Mouse (Mus musculus) macrophage (primary cell): ENCODE measurements at regions not wholly inside any gene's neighbourhood (a gene's known extent, or its start where the extent isn't known, plus 50 kb on each side); places are given as distances from the start of the nearest gene placed in this dataset.

ENCODE experiments used
- H3K27ac ChIP-seq: fragments of 350-480 bp; formaldehyde crosslinking; 2 replicates; pipeline ENCODE4 v1.9.0; 2021
- H3K36me3 ChIP-seq: fragments of 350-480 bp; formaldehyde crosslinking; 2 replicates; pipeline ENCODE4 v1.9.0; 2021; ENCODE audit errors: inconsistent target
- H3K4me3 ChIP-seq: fragments of 350-480 bp; formaldehyde crosslinking; 2 replicates; pipeline ENCODE4 v1.9.0; 2021; ENCODE audit errors: inconsistent target
- H3K79me2 ChIP-seq: fragments of 350-480 bp; formaldehyde crosslinking; 2 replicates; pipeline ENCODE4 v1.9.0; 2021; ENCODE audit errors: inconsistent target
- WGBS: methylation state at CpG from one replicate; pipeline ENCODE4 v1.1.7; 2026; ENCODE audit warnings: inconsistent platforms; ENCODE audit not compliant: missing documents; 5-methylcytosine and 5-hydroxymethylcytosine counted together

DNA sequence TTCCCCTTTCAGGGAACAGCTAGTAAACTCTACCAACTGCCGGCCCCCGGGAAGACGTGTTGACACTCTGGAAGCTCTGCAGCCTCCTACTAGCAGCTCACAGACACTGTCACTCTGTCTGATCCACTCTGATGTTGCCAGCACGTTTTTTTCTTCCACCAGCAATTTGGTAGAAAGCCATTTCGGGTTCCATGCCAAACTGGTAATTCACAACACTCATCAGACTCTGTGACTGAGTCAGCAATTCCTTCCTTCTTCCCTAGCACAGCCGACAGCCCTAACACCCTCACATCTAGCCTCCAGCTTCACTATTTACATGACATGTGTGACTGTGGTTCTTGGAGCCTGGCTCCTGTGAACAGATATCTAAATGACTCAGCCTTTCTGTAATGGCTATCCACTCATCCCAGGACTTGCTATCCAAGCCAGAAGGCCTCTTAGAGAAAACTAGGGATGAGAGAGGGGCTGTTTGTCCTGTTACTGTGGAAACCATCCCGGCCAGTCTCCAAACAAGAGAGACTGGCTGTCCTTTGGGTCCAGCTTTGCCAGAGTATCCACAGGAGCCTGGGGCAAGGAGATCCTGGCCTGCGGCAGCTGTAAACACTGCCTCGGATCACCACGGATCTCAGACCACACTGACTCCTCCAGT is 105.2 kb upstream of the Pkdcc start:
- WGBS = 74% methylated on average over 10 of the region's 10 CpGs
- Histone ChIP-seq H3K4me3 (no peak overlapping the region), H3K36me3 (no peaks in the 10 kb centered on the region), H3K27ac (no peak overlapping the region), H3K79me2 (no peaks in the 10 kb centered on the region)

DNA sequence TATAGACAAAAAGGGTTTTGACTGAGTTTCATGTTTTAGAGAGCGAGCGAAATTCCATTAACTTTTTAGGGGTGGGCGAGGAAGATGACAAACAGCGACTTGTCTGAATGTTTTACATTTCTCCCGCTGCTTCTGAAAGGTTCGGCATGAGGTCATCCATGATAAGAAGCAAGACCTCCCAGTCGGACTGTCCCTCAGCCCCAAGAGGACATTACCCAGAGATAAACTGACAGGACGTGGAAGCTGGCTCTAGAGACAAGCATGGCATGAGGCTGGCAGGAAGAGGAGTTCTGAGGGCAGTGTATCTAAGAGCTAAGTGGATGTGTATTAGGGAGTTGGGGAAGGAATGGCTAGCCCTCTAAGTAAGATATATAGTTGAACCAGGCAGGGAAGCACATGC is 104.5 kb upstream of the Pkdcc start:
- H3K79me2 ChIP-seq = no peaks in the 10 kb centered on the region
- no peaks in the 10 kb centered on the region for H3K36me3 ChIP-seq
- WGBS = 88% methylated on average over 8 of the region's 8 CpGs
- no peak overlapping the region for H3K4me3 ChIP-seq
- no peak overlapping the region for H3K27ac ChIP-seq

DNA sequence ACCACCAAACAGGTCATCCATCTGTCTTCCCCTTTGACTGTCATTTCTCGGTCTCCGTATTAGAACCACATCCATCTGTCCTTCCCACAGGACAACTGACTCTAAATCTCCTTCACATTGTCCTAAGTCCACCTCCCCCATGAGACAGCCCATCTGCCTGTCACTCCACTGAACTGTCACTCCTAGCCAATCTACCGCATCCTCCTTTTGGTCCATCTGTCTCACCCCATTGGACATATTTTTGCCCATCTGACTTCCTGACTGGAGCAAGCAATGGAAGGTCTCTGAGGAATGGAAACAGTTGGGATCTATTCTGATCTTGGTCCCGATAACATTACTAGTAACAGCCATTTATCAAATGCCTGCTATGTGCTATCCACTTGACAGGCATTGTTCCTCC is 99.9 kb upstream of the Pkdcc start:
- H3K79me2 ChIP-seq = no peaks in the 10 kb centered on the region
- no peak overlapping the region for H3K4me3 ChIP-seq
- no peak overlapping the region for H3K27ac ChIP-seq
- H3K36me3 ChIP-seq = no peaks in the 10 kb centered on the region
- WGBS = 87% methylated on average over 4 of the region's 4 CpGs

DNA sequence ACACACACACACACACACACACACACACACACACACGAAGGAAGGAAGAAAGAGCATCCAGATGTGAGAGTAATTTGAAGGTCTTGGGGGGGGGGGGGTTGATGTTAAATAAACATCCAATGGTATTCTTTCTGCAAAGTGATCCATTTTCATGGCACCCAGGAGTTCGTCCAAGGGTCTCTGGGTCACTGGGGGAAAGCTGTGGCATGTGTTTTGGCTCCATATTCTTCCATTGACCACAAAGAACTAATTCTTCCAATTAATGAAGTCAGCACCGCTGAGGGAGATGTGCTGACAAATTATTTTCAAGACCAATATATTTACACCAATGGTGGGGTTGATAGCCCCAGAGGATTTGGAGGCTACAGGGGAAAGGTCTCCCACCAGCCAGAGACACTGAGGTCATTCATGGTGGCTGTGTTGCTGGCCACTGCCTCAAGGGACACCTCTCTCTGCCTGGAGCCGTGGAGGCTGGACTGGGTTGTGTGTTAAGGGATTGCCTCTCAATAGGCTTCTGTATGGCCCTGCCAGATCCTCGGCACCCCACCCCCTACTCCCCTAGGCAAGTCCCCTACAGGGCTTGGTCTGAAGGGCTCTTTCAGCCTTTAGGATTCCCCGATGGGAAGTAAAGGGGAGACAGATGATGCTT is 99.1 kb upstream of the Pkdcc start:
- WGBS = 89% methylated on average over 5 of the region's 6 CpGs
- Histone ChIP-seq H3K27ac (no peak overlapping the region), H3K79me2 (no peaks in the 10 kb centered on the region), H3K4me3 (no peak overlapping the region), H3K36me3 (no peaks in the 10 kb centered on the region)

DNA sequence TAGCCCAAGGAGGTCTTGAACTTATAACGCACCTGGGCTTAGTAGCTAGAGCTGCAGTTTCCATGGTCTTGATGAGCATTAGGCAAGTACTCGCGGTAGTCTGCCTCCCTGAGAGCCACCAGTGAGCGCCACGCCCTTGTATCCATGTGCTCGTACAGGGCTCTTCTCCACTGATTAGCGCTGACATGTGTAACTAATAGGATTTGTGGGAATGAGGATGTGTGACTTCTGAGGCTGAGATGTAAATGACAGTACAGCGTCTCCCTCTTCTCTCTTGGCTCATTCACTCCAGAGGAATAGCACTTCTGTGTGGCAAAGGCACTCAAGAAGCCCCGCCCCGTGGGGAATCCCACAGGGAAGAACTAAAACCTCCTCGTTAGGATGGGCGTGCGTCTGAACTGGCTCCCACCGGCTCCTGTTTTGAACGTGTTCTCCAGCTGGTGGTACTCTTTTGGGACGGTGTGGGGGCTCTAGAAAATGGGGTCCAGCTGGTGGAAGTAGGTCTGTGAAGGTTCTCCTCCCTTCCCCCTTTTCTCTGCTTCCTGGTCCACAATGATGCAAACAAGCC is 94.3 kb upstream of the Pkdcc start:
- H3K4me3 ChIP-seq = no peak overlapping the region
- 87% methylated on average over 16 of the region's 16 CpGs for WGBS
- H3K79me2 ChIP-seq = no peaks in the 10 kb centered on the region
- H3K36me3 ChIP-seq = no peaks in the 10 kb centered on the region
- no peak overlapping the region for H3K27ac ChIP-seq

DNA sequence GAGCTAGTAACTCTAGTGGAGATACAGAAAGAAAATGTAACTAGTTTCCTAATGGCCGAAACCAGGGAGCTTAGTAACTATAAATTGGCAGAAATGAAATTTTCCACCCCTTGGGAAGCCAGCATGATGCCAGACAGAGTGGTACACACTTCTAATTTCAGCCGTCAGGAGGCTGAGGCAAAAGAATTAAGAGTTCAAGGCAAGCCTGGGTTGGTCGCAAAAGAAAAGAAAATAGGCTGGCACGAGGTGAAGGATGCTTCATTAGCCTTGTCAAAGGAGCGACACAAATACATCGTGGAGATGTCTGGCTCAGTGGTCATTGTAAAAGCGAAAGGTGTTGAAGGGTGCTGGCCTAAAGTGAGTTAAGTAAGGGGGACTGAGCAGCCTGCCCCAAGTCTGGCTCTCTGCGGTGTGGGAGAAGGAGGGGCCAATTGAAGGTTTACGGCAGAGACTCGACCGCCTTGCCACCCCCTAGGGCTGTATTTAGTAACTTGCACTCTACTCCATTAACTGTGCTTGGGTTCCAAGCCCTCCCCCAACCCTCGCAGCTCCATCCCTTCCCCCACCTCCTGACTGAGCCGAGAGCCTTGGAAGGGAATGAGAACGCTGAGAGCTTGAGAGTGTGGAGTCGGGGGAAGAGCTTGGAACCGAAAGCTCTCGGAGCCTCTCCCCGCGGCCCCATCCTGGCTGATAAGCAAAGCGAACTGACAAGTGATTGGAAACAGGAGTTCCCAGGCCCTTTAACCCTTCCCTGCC is 92.4 kb upstream of the Pkdcc start:
- H3K27ac ChIP-seq = no peak overlapping the region
- 20% methylated on average over 20 of the region's 20 CpGs for WGBS
- no peaks in the 10 kb centered on the region for H3K36me3 ChIP-seq
- H3K4me3 ChIP-seq = no peak overlapping the region; the same call in 1 of the 2 replicates
- H3K79me2 ChIP-seq = no peaks in the 10 kb centered on the region

DNA sequence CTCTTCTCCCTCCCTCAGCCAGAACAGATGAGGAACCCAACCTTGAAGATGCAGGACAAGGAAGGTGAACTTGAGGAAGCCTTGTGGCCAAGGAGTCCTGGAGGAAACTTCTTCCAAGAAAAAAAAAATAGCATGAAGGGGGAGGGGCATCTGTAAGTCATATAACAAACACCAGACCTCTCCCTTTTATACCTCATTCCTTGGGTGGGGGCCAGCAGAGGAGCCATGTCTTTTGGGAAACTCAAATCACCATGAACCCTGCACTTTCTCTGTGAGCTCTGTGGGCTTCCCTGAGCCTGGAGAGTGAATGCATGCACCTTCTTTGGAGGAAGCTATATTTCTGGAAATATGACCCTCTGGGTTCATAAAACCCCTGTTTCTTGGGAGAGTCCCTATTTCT is 90.0 kb upstream of the Pkdcc start:
- Histone ChIP-seq H3K4me3 (no peak overlapping the region), H3K27ac (no peak overlapping the region), H3K79me2 (no peaks in the 10 kb centered on the region), H3K36me3 (no peaks in the 10 kb centered on the region)

DNA sequence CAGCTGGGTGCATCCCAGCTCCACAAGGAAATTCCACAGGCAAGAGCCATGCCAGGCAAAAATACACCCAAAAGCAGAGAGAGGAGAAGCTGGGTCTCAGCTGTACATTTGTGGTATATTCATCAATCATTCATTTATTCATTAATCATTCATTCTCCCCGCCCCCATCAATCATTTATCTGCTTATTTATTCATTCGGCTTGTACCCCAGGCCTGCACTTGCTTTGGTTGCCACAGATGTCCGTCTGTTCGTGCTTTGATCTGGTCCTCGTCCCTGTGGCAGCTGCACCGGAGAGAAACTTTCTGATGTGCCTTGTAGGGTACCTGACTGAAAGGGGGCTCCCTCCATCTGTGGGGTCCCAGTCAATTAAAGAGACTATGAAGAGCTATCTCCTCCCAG is 87.2 kb upstream of the Pkdcc start:
- no peaks in the 10 kb centered on the region for H3K79me2 ChIP-seq
- H3K4me3 ChIP-seq = no peak overlapping the region
- 93% methylated on average over 6 of the region's 6 CpGs for WGBS
- H3K27ac ChIP-seq = no peak overlapping the region
- H3K36me3 ChIP-seq = no peaks in the 10 kb centered on the region

DNA sequence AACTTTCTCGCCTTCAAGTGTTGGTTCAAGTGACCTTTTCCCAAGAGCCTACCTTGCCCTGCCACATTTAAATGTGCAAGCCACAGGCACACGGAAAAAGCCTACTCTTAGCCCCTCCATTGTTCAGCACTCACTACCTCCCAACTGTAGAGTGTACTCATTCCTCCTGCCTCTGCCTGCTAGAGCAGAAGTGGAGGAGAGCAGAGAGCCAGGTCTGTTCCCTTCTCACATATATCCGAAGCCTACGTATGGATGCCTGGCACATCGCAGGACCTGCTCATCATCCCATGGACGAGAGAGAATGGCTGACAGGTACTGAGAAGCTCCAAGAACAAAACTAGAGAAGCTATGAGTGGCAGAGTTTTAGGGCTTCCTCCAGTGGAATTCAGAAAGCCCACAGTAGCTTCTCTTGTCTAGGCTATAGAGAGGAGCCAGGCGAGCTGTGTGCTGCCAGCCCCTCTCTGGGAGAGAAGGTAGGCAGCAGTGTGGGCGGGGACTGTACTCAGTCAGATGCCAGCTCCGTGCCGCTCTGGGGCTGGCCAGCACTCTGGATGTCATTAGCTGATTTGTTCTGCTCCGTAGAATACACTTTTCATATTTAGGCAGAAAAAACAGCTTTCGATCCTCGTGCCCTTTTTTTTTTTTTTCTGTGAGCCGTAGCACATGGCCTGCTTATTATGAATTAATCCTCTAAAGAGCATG is 86.1 kb upstream of the Pkdcc start:
- no peaks in the 10 kb centered on the region for H3K36me3 ChIP-seq
- H3K79me2 ChIP-seq = no peaks in the 10 kb centered on the region
- no peak overlapping the region for H3K27ac ChIP-seq
- WGBS = 89% methylated on average over 14 of the region's 14 CpGs
- no peak overlapping the region for H3K4me3 ChIP-seq

DNA sequence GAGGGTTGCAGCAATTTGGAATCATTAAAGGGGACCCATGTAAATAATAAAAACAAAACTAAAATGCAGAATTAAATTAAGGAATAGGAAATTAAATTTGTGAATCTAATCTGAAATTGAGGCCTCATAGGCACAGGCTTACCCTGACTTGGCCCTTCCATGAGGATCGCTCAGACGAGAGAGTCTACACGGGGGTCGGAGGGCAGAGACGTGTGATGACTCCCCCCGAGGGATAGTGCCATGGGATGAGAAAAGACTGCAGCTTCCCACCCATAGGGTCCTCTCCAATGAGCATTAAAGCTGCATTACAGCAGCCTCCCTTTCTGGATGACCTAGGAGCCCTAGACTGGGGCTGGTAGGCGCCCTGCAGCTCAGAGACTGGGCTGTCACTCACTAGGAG is 85.4 kb upstream of the Pkdcc start:
- WGBS = 97% methylated on average over 7 of the region's 7 CpGs
- Histone ChIP-seq H3K36me3 (no peaks in the 10 kb centered on the region), H3K79me2 (no peaks in the 10 kb centered on the region), H3K4me3 (no peak overlapping the region), H3K27ac (no peak overlapping the region)

DNA sequence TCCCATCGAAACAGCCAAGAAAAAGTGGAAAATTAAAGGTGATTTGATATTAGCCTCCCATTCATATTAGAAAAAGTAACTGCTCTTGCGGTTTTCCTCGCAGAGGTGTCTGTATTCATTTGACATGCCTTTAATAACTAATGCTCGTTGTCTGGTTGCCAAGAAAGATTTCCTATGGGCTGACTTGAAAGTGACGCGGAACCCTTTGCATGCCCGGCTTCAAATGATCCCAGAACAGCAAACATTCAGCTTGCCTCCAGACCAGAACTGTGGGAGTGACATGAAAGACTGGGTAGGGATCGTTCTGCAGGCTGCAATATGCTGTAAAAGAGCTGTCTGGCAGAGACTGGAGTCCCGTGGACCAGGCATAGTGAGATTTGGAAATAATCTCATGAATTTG is 81.9 kb upstream of the Pkdcc start:
- H3K4me3 ChIP-seq = no peak overlapping the region
- WGBS = 96% methylated on average over 9 of the region's 9 CpGs
- no peaks in the 10 kb centered on the region for H3K36me3 ChIP-seq
- H3K27ac ChIP-seq = no peak overlapping the region
- H3K79me2 ChIP-seq = no peaks in the 10 kb centered on the region

DNA sequence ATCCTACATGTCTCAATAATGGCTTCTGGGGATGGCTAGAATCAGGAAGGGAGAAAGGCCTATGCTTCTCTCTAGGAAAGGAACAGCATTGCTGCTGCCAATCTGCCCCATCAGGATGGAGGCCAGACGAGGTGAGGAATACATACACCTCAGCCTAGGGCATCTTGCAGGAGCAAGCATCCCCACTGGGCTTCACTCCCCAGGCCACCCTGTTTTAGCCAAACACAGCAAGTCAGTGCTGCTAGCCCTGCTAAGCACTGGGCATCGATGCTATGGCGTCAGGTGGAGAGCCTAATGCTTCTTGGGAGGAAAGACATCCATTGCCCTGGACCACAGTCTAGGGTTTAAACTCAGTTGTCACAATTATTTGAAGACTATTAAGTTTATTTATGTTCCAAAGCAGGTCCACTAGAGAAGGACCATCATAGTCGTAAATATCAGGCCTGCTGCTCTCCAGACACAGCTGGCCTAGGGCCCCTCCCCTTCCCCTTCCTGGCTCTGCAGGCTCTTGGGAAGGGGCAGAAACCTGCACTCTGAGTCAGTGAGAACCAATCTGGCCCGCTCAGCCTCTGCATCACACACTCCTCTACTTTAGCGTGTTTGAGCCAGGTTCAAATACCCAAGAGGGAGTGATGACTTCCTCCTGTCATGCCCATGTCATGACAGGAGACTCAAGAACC is 79.5 kb upstream of the Pkdcc start:
- 81% methylated on average over 6 of the region's 6 CpGs for WGBS
- no peak overlapping the region for H3K27ac ChIP-seq
- no peaks in the 10 kb centered on the region for H3K36me3 ChIP-seq
- no peak overlapping the region for H3K4me3 ChIP-seq
- no peaks in the 10 kb centered on the region for H3K79me2 ChIP-seq

DNA sequence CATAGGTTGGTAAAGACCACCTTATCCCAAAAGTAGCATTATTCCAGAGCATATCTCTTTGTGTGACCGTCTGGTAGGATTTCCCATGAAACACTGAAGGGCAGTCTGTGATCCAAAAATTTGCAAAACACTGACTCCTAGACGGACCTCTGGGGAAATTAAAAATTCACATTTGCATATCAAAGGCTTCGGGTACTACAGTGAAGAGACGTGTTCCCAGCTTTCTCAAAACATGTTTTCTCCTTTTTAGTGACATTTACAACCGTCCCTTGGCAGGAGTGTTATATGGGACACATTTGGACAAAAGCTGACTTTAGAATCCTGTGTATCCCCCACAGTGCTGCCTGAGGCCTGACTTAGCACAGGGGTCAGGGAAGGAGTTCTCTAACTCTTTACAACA is 78.8 kb upstream of the Pkdcc start:
- no peaks in the 10 kb centered on the region for H3K79me2 ChIP-seq
- WGBS = 88% methylated on average over 5 of the region's 5 CpGs
- no peak overlapping the region for H3K27ac ChIP-seq
- no peak overlapping the region for H3K4me3 ChIP-seq
- no peaks in the 10 kb centered on the region for H3K36me3 ChIP-seq

DNA sequence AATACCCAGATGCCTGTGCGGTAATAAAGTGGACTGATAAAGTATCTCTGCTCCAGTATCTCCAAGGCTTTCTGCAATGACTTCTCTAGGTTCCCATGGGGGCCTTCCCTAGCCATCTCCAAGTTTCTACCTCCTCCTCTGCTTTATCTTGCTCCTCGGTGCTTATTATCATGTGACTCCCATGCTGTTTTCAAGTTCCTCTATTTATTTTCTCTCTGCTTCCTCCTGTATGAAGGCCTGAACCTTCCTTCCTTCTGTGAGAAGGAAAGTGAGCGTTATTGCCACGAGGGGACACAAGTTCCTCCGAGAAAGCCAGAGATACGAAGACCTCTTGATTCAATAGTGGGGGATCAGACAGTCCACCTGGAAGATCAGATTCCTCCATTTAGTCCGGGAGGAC is 77.4 kb upstream of the Pkdcc start:
- WGBS = 28% methylated on average over 7 of the region's 7 CpGs
- Histone ChIP-seq H3K36me3 (no peaks in the 10 kb centered on the region), H3K27ac (no peak overlapping the region), H3K79me2 (no peaks in the 10 kb centered on the region), H3K4me3 (no peak overlapping the region)
